Mouse (Mus musculus) CH12.LX (cell line): ENCODE results near the gene Hps4.

Experiments used
- BHLHE40 ChIP-seq: IDR thresholded peaks from 2 replicates; pipeline ENCODE4 v1.6.1; 2011; ENCODE audit warnings: mild to moderate bottlenecking, low read depth, low read length, improper control_type of control experiment
- CHD1 ChIP-seq: IDR thresholded peaks from 2 replicates; pipeline ENCODE4 v1.6.1; 2012; ENCODE audit warnings: low read depth, low read length, improper control_type of control experiment, inconsistent platforms
- CTCF ChIP-seq, 2 experiments: IDR thresholded peaks in 1 of 2; conservative IDR thresholded peaks in 1 of 2; 2 replicates each; pipeline ENCODE4 v1.5.1; 2011 to 2012; ENCODE audit warnings: low read depth in 2 of 2, low read length in 2 of 2, improper control_type of control experiment in 1 of 2, inconsistent platforms in 1 of 2, mild to moderate bottlenecking in 1 of 2, moderate library complexity in 1 of 2
- E2F4 ChIP-seq: IDR thresholded peaks from 2 replicates; pipeline ENCODE4 v1.6.1; 2011; ENCODE audit warnings: low read depth, low read length, improper control_type of control experiment; ENCODE audit not compliant: insufficient replicate concordance
- EP300 ChIP-seq: IDR thresholded peaks from 2 replicates; pipeline ENCODE4 v1.6.1; 2011; ENCODE audit warnings: low read length, improper control_type of control experiment
- MAFK ChIP-seq: IDR thresholded peaks from 2 replicates; pipeline ENCODE4 v1.6.1; 2011; ENCODE audit warnings: low read length, improper control_type of control experiment; ENCODE audit not compliant: insufficient replicate concordance
- RCOR1 ChIP-seq: conservative IDR thresholded peaks from 2 replicates; pipeline ENCODE4 v1.6.1; 2012; ENCODE audit warnings: low read depth, mild to moderate bottlenecking, inconsistent platforms, low read length, improper control_type of control experiment
- SMC3 ChIP-seq: IDR thresholded peaks from 2 replicates; pipeline ENCODE4 v1.6.1; 2011; ENCODE audit warnings: low read depth, low read length, improper control_type of control experiment
- ZKSCAN1 ChIP-seq: IDR thresholded peaks from 2 replicates; pipeline ENCODE4 v1.6.1; 2012; ENCODE audit warnings: low read depth, inconsistent platforms, low read length, improper control_type of control experiment, borderline replicate concordance
- ZMIZ1 ChIP-seq: IDR thresholded peaks from 2 replicates; pipeline ENCODE4 v1.6.1; 2012; ENCODE audit warnings: low read depth, mild to moderate bottlenecking, inconsistent platforms, low read length, improper control_type of control experiment

DNA sequence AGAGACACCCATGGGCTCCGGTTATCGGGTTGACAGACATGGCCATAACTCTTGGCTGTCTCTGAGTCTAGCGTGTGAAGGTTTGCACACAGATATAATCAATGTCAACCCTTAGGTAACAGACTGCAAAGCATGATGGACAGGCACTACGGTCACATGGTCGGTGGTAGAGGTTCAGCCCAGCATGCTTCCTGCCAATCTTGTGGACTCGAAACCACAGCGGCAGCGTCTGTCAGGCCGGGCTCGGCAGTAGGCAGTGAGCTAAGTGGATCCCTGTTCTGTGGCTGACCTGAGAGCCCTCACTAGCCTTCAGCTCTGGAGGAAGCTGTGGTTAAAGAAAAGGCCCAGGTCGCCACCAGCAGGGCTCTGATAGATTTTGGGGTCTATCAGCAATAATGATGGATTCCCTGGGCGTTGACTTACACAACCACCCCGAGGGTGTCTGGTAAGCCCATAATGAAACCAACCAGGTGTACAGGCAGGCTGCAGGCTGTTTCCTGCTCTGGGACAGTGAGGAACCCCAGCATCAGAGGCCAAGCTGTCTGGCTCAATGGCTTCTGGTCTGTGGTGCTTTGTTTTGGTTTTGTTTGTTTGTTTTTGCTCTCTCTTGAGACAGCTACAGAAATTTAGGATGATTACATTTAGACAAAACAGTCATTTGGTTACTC is 42.1 kb downstream of the Hps4 start:
- TF ChIP-seq SMC3 (no peak), E2F4 (no peak), ZKSCAN1 (no peak), MAFK (no peak), CTCF (conservative IDR thresholded peaks at IDR 0.05 in 1 of 2, IDR thresholded peaks at IDR 0.05 in 1 of 2; ENCODE audit: low read depth in 2 of 2, low read length in 2 of 2) (no peak), EP300 (no peak), RCOR1 (no peak), BHLHE40 (no peak), ZMIZ1 (no peak), CHD1 (no peak)
